Mouse (Mus musculus) liver, embryonic 18 days (tissue): Measurements from ENCODE around the gene Mtmr6. TPM values are rescaled to one million over a fixed set of nuclear protein-coding genes. Genes with fewer than 3 reads are reported as not detected.

Source experiments
- polyA plus RNA-seq: library from polyadenylated mRNA; depleted of rRNA; stranded (reverse); fragments of >200 nt; gene quantifications from 2 replicates; pipeline ENCODE4 v1.2.3, GENCODE M21; 2012; rRNA removed

The Mtmr6 gene
- 8.7 and 8.8 TPM in 2 replicates for polyA plus RNA-seq

GRCm38 (mm10) chr14:60264990-60265876 is at the start of gene Mtmr6:
TSS of gene Mtmr6 (plus strand) at chr14:60265228.

GRCm38 (mm10) chr14:60251281-60252003 is 13.6 kb upstream of the Mtmr6 start, which contains the start of the genes Nupl1 and Gm49336:
TSS of gene Nupl1 (minus strand) at chr14:60251431.
TSS of gene Gm49336 (minus strand) at chr14:60251507.

Other genes starting within 250 kb of the Mtmr6 start
- 2.0 TPM in 2 replicates for gene Atp8a2, start 68.0 kb upstream of the Mtmr6 start, polyA plus RNA-seq
- 0.01 TPM in 1 of 2 replicates, not detected in the other for gene Nupl1, start 13.8 kb upstream of the Mtmr6 start, polyA plus RNA-seq
- gene Gm49336, start 13.7 kb upstream of the Mtmr6 start, polyA plus RNA-seq = 13.4 and 13.9 TPM in 2 replicates
- 0.61 and 0.76 TPM in 2 replicates for gene Amer2, start 108.0 kb downstream of the Mtmr6 start, polyA plus RNA-seq